Mouse (Mus musculus): ENCODE measurements around the gene Rmi1. TPM values are rescaled to one million over a fixed set of nuclear protein-coding genes. Genes with fewer than 3 reads are reported as not detected.
"Not testable (repeated sequence)": the region's sequence is repeated elsewhere in the genome, so short reads cannot be mapped to it uniquely, and the experiment has no call there.

Gene Rmi1
- 10 to 100 TPM; 17.0 to 20.7 (median 18.1) TPM for total RNA-seq (2022)

GRCm38 (mm10) chr13:58402003-58402743 lies at the start of gene Rmi1:
Gene Rmi1 (plus strand): TSS chr13:58402248.
- peak; percentile 96 to 98 for DNase-seq (ENCODE audit: low spot score in 2 of 2)

DNA sequence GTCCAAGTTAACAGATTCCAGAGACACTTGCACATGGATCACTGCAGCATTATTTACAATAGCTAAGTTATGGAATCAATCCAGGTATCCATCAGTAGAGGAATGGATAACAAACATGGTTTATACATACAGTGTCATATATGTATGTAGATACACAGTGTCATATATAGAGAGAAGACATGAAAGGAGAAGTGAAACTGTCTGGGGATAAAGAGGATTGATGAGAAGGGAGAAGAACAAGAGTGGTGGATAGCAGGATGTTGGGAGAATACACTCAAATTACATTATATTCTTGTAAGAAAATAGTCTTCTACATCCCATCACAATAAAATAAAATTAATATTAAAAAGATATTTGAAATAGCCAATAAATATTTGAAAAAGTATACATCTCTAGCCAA lies 49.1 kb upstream of the Rmi1 start:
- DNase-seq (ENCODE audit: low spot score in 2 of 2), result no peak

DNA sequence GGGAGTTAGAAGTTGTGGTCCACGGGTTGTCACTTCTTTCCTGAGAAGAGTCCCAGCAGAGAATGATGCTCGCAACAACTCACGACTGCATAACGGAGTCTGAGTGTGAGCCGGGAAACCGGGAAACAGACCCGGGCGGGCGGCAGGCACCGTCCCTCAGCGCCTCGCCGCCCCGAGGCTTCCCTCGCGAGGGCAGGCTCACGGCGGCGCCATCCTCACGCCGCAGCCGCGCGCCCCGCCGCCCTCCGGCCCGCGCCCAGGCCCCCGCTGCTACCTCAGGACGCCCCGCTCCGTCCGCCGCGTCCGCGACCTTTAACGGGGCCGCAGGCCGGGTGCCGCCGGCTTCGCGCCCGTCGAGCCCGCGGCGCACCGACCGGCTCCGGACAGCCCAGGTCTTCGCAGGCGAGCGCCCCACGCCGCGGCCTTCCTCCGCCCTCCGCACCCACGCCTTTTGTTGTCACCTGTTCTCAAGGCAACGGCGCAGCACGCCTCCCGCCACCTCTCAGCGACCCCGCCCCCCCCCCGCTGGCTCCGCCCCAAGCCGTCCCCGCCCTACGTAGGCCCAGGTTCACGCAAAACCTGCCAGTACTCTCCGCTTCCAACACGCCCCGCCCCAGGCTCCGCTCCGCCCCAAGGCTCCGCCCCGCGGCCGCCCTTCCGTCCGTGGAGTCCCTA lies 43.3 kb upstream of the Rmi1 start, which contains the start of gene Kif27:
Gene Kif27 (minus strand): TSS at position 494 of the 675 bp plus-strand sequence.
- peak; percentile 18 to 40 for DNase-seq (ENCODE audit: low spot score in 2 of 2)

DNA sequence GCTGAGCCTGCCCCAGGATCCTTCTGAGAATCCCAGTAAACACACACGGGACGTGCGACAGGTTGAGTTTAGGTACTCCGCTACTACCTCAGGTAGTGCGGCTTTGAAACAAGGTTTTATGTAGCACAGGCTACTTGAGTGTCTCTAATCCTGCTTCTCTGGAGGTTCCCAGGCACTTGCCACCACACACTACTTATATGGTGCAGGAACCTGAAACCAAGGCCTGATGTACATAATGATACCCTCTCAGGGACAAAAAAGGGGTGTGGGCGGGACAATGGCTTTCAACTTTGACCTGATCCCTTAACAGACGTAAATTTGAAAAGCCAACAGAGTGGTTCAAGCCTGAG lies 42.8 kb upstream of the Rmi1 start:
- DNase-seq (ENCODE audit: low spot score in 2 of 2), result no peak

DNA sequence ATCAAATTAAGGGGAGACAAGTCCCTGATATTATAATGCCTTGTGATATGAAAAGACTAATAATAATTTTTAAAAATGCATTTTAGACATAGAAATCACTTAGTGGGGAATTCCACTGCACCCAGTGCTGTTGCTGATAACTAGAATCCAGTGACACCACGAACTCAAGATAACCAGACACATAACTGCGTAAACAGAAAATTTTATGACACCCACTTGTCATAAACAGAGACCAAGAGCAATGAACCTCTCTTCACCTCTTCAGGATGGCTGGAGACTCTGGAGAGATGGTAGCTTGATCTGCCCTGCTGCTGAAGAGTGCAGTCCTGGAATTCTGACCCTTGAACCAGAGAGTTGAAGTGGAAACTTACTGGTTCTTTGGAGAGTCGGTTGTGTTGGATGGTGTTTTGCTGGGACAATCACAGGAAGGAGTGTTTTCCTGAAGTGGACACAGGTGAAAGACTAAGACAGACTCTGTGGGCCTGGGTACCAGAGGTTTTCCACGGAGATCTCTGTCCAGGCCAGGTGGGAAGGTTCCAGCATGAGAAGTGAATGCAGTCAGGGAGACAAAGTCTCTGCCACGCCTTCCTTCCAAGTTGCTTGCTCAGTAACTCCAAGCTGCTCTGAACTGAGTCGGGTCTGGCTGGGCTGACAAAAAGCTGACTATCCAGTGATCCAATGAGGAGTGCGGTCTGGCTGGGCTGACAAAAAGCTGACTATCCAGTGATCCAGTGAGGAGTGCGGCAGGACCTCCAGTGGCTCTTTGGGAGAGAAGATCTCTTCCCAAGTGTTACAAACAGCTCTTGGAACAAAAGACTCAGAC lies 37.5 kb upstream of the Rmi1 start:
- DNase-seq (ENCODE audit: low spot score in 2 of 2), result no peak

- not testable (repeated sequence) for DNase-seq (ENCODE audit: low spot score in 2 of 2)
These were observed 36.9 kb upstream of the Rmi1 start for GRCm38 (mm10) chr13:58365179-58365578.

- no peak for DNase-seq (ENCODE audit: low spot score in 2 of 2)
These were observed 35.7 kb upstream of the Rmi1 start for GRCm38 (mm10) chr13:58366373-58366772.

GRCm38 (mm10) chr13:58367641-58368040 lies 34.4 kb upstream of the Rmi1 start:
- no peak for DNase-seq (ENCODE audit: low spot score in 2 of 2)

DNA sequence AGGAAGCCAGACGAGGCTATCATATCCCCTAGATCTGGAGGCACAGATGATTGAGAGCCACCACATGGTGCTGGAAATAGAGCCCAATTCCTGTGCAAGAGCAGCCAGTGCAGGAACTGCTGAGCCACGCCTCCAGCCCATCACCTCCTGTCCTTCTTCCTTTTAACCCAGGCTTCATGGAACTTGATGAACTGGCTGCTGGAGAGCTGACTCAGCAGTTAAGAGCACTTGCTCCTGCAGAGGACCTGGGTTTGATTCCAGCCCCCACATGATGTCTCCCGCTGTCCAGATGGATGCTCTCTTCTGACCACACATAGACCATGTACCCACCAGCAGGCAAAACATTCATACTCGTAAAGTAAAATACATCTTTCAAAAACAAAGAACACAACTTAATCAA lies 33.2 kb upstream of the Rmi1 start:
- DNase-seq (ENCODE audit: low spot score in 2 of 2), result no peak

GRCm38 (mm10) chr13:58372278-58373152 lies 29.5 kb upstream of the Rmi1 start:
- DNase-seq (ENCODE audit: low spot score in 2 of 2), result no peak

DNA sequence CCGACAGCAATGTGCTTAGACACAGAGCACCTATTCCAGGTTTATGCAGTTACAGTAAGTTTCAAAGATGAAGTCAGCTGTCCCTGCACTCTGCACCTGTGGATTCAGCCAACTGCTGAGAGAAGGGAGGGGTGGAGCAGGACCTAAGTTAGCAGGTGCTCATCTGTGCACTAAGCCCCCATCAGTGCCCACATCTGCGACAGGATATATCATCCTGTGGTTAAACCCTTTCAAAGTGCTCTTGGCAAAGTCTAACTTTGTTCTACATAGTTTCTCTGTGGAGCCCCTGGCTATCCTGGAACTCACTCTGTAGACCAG lies 28.9 kb upstream of the Rmi1 start:
- DNase-seq (ENCODE audit: low spot score in 2 of 2), result no peak

DNA sequence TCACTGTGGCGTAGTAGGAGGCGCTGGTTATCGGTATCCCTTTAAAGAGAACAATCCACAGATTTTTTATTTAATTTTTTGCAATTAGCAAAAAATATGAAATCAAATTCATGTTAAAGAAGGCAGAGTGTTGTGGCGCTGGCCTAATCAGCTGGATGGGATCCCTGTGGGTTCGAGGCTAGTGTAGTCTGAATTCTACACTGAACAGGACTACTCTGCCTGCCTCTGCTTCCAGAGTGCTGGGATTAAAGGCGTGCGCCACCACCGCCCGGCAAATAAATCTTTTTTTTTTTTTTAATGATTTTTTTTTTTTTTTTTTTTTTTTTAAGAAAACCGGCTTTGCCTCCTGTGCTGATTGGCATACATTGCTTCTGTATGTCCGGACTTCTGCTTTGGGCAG lies 17.7 kb upstream of the Rmi1 start:
- DNase-seq (ENCODE audit: low spot score in 2 of 2), result no peak

DNA sequence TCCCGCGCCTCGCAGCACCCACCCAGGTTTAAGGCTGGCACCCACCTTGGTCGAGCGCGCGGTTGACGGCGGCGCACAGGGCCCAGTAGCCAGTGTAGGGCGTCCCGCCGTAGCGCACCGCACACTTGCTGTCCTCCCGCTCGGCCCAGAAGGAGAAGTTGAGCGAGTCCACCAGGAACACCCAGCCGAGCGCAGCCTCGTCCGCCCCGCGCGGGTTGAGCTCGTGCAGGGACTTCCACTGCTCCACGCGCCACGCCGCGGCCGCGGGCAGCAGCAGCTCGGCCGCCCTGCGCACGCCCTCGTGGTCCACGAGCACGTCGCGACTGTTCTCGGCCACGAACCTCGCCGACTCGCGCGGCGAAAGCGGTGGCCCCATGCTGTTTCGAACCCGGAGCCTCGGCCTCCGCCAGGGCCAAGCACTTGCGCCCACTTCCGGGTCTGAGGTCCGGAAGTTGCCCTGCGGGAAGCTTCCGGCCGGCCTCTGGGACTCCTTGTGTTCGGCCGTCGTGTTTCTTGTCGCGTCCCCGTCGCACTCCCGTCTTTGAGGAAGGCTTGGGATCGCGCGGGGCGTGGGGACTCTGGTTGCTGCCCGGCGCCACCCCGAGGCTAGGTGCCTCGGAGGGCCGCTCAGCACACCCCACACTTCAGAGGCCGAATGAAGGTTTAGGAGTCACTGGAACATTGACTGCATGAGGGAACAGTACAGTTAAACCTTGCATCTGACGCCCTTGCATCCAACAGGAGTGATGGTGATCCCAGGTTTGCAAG lies 17.1 kb upstream of the Rmi1 start, which contains the start of gene 2210016F16Rik:
Gene 2210016F16Rik (minus strand): TSS at position 447 of the 768 bp plus-strand sequence.
- peak; percentile 21 to 31 for DNase-seq (ENCODE audit: low spot score in 2 of 2)

DNA sequence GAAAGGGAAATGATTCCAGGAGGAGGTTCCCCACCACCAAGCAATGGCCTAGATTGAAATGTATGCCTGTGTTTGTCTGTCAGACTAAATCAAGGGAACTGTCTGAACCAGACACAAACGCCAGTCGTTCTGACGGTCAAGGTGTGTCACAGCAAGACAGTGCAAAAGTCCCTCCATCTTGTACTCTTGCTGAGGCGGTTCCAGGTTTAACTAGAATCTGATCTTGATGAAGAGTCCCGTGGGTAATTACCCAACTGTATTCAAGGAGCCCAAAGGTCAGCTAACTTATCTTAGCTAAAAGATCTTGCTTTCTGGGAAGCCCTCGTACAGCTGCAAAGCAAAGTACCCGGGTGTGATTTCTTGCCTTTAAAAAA lies 16.5 kb upstream of the Rmi1 start:
- DNase-seq (ENCODE audit: low spot score in 2 of 2), result no peak

GRCm38 (mm10) chr13:58387948-58388347 lies 14.1 kb upstream of the Rmi1 start:
- peak; percentile 28 to 70 for DNase-seq (ENCODE audit: low spot score in 2 of 2)

GRCm38 (mm10) chr13:58388379-58388778 lies 13.7 kb upstream of the Rmi1 start:
- DNase-seq (ENCODE audit: low spot score in 2 of 2), result no peak

DNA sequence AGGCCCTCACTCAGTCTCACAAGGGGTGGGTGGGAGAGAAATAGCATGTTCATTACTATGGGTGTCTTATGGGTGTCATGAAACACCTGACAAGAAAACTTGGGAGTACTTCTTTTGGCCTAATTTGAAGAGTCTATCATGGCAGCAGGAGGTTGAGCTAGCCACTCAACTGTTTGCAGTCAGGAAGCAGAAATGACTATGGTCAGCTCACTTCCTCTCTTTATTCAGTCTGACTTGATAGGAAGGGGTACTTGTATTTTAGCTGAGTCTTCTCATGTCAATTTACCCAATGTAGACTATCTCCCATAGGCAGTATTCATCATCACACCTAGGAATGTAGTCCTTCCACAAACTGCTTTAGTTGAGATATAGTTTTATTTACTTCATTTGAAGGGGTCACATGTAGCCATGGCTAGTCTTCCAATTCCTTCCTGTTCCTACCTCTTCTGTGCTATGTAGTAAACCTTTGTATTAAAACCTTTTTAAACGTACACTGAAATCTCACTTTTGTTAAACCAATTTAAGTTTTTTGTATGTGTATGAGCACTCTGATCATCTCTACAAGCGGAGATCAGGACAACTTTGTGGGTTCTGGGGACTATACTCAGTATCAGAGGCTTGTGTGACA lies 12.6 kb upstream of the Rmi1 start:
- no peak for DNase-seq (ENCODE audit: low spot score in 2 of 2)

DNA sequence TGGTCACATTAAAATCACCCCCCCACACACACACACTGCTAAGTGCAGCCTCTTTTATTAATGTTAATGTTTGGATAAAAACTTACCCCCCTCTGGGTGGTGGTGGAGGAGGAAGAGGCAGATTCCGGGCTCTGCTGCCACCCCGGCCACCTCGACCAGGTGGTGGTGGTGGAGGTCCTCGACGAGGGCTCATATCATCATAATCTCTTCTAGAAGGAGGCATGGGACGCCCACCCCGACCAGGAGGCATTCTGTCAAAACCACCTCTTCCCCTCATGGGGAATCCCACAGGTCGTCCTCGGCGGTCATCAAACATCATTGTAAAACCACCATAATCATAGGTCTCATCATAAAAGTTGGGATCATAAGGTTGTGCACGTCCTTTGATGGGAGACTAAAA lies 7.7 kb upstream of the Rmi1 start:
- DNase-seq (ENCODE audit: low spot score in 2 of 2), result not testable (repeated sequence)

GRCm38 (mm10) chr13:58397651-58398050 lies 4.4 kb upstream of the Rmi1 start:
- DNase-seq (ENCODE audit: low spot score in 2 of 2), result no peak

DNA sequence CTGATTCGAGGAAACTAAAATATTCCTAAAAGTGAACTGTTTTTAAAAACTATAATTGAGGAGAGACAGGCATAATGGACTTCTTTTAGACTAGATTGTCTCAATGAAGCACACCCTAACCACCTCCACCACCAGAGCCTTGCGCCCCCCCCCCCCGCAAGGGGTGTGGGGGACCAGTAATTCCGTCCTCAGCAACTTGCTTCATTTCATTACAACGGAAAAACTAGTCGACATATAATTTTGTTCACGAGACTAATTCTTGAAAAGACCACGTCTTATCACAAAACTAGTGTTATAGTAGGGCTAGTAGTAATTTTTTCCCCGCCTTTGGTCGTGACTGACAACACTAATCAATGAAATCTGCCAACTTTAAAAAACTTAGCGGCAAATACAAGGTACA lies 1.5 kb upstream of the Rmi1 start:
- no peak for DNase-seq (ENCODE audit: low spot score in 2 of 2)

Measured in layer of hippocampus, adult 8-10 months (tissue).